Mouse (Mus musculus) G1E (cell line): ENCODE results near the gene Grk2. TPM values are rescaled to one million over a fixed set of nuclear protein-coding genes. Genes with fewer than 3 reads are reported as not detected.

ENCODE experiments used
- ATAC-seq: 2 replicates; pipeline ENCODE4 v1.8.0; 2016; ENCODE audit warnings: mild to moderate bottlenecking; ENCODE audit not compliant: insufficient number of reproducible peaks, poor library complexity, low FRiP score, severe bottlenecking; ENCODE audit errors: extremely low read depth
- DNase-seq: peaks from one replicate; pipeline ENCODE4 v3.0.0; 2012; ENCODE audit warnings: low spot score
- H3K27me3 ChIP-seq: 2 replicates; pipeline ENCODE4 v1.6.1; 2012; ENCODE audit warnings: mild to moderate bottlenecking, low read length, inconsistent platforms; ENCODE audit not compliant: insufficient read depth
- H3K36me3 ChIP-seq: replicated peaks from 2 replicates; pipeline ENCODE3; 2012; ENCODE audit warnings: mild to moderate bottlenecking, inconsistent platforms
- H3K4me1 ChIP-seq: 2 replicates; pipeline ENCODE4 v1.6.1; 2012; ENCODE audit warnings: low read depth, low read length, inconsistent platforms, mixed read lengths; ENCODE audit not compliant: insufficient read depth
- H3K4me3 ChIP-seq: 2 replicates; pipeline ENCODE4 v1.5.1; 2012; ENCODE audit warnings: low read depth, mild to moderate bottlenecking, inconsistent platforms, low read length, moderate library complexity, mixed read lengths
- H3K9me3 ChIP-seq: replicated peaks from 2 replicates; pipeline ENCODE4 v1.6.1; 2012; ENCODE audit warnings: inconsistent platforms
- CTCF ChIP-seq: IDR thresholded peaks from 2 replicates; pipeline ENCODE4 v1.5.1; 2012; ENCODE audit warnings: low read depth, low read length, inconsistent platforms, mixed read lengths
- GATA1 ChIP-seq: IDR thresholded peaks from 2 replicates; pipeline ENCODE4 v1.6.1; 2012; ENCODE audit warnings: borderline replicate concordance, low read length, inconsistent platforms, mixed read lengths
- GATA2 ChIP-seq: IDR thresholded peaks from 2 replicates; pipeline ENCODE4 v1.6.1; 2012; ENCODE audit warnings: low read depth, low read length, inconsistent platforms, borderline replicate concordance
- POLR2AphosphoS5 ChIP-seq: IDR thresholded peaks from 2 replicates; pipeline ENCODE4 v1.6.1; 2012; ENCODE audit warnings: low read depth, low read length, inconsistent platforms; ENCODE audit not compliant: insufficient replicate concordance
- TAL1 ChIP-seq: conservative IDR thresholded peaks from 2 replicates; pipeline ENCODE4 v1.6.1; 2012; ENCODE audit warnings: low read depth, low read length, inconsistent platforms, mixed read lengths
- polyA plus RNA-seq: library from polyadenylated mRNA; stranded (reverse); fragments of >175 nt; gene quantifications from 2 replicates; pipeline ENCODE4 v1.2.3, GENCODE M21; 2012
- total RNA-seq, 2 experiments: library from RNA; stranded (forward) in 1 of 2; stranded (reverse) in 1 of 2; fragments of 200-1000 nt in 1 of 2; fragments of >200 nt in 1 of 2; fragmentation: Nextera tagmentation in 1 of 2; gene quantifications; 2 replicates each; pipeline ENCODE4 v1.2.3; 2014 to 2017

Gene Grk2
- total RNA-seq (2014; fragmentation: Nextera tagmentation): 141 and 149 TPM in 2 replicates
- 225 and 341 TPM in 2 replicates for total RNA-seq (2017)
- 335 and 342 TPM in 2 replicates for polyA plus RNA-seq

- Histone ChIP-seq H3K4me3 (peak within 1 kb of the TSS; percentile 84), H3K9me3 (no peaks in the 10 kb centered on the region), H3K27me3 (peaks cover 16% of the 10 kb centered on the region), H3K4me1 (peaks cover 56% of the 10 kb centered on the region), H3K36me3 (peaks cover 29% of the 10 kb centered on the region)
- no peak for TF ChIP-seq GATA1
- no peak for TF ChIP-seq TAL1
- no peak for TF ChIP-seq GATA2
- peak; percentile 44; the same call in 1 of the 2 replicates for TF ChIP-seq CTCF
- no peak for TF ChIP-seq POLR2AphosphoS5
- DNase-seq (peak; percentile 58), ATAC-seq (no peak)
These were observed at the start of gene Grk2 for GRCm38 (mm10) chr19:4306190-4306577. Grk2 (minus strand) TSS chr19:4306222.

GRCm38 (mm10) chr19:4349455-4349854 lies 43.4 kb upstream of the Grk2 start:
- no peak overlapping the region for H3K4me3 ChIP-seq
- TF ChIP-seq TAL1: no peak
- TF ChIP-seq CTCF: no peak
- no peak for TF ChIP-seq GATA2
- TF ChIP-seq GATA1: no peak
- TF ChIP-seq POLR2AphosphoS5: no peak
- H3K9me3 ChIP-seq: no peaks in the 10 kb centered on the region
- DNase-seq: no peak
- H3K4me1 ChIP-seq: no peaks in the 10 kb centered on the region
- H3K27me3 ChIP-seq: no peaks in the 10 kb centered on the region
- no peak for ATAC-seq
- H3K36me3 ChIP-seq: peaks cover 75% of the 10 kb centered on the region

GRCm38 (mm10) chr19:4346479-4346878 lies 40.5 kb upstream of the Grk2 start:
- ATAC-seq (no peak), DNase-seq (no peak)
- H3K36me3 ChIP-seq: peaks cover 79% of the 10 kb centered on the region
- H3K4me1 ChIP-seq: no peaks in the 10 kb centered on the region
- no peak for TF ChIP-seq CTCF
- no peak for TF ChIP-seq TAL1
- TF ChIP-seq POLR2AphosphoS5: no peak
- no peak for TF ChIP-seq GATA2
- TF ChIP-seq GATA1: no peak
- no peaks in the 10 kb centered on the region for H3K27me3 ChIP-seq
- no peaks in the 10 kb centered on the region for H3K9me3 ChIP-seq
- H3K4me3 ChIP-seq: no peak overlapping the region

- TF ChIP-seq CTCF (peak; percentile 62), GATA2 (no peak)
- H3K4me1 ChIP-seq: peaks cover 19% of the 10 kb centered on the region
- H3K36me3 ChIP-seq: peaks cover 63% of the 10 kb centered on the region
- DNase-seq (peak; percentile 25), ATAC-seq (no peak)
- H3K27me3 ChIP-seq: no peaks in the 10 kb centered on the region
- no peak overlapping the region for H3K4me3 ChIP-seq
- H3K9me3 ChIP-seq: no peaks in the 10 kb centered on the region
These were observed 32.1 kb upstream of the Grk2 start for GRCm38 (mm10) chr19:4338162-4338561.

- peaks cover 54% of the 10 kb centered on the region for H3K36me3 ChIP-seq
- TF ChIP-seq GATA1: no peak
- no peak; the same call in 1 of the 2 replicates for TF ChIP-seq POLR2AphosphoS5
- TF ChIP-seq GATA2: no peak
- TF ChIP-seq TAL1: no peak
- no peak for TF ChIP-seq CTCF
- H3K4me3 ChIP-seq: peak overlapping the region; percentile 71
These were observed 27.8 kb upstream of the Grk2 start for GRCm38 (mm10) chr19:4333791-4334190.

GRCm38 (mm10) chr19:4333100-4333775 lies 27.2 kb upstream of the Grk2 start:
- DNase-seq: peak; percentile 13

More at GRCm38 (mm10) chr19:4333791-4334190, 27.8 kb upstream of the Grk2 start:
- Histone ChIP-seq H3K27me3 (no peaks in the 10 kb centered on the region), H3K9me3 (no peaks in the 10 kb centered on the region), H3K4me1 (peaks cover 51% of the 10 kb centered on the region)
- peak; percentile 97 for ATAC-seq
- DNase-seq: peak; percentile 83

GRCm38 (mm10) chr19:4332653-4333052 lies 26.6 kb upstream of the Grk2 start:
- H3K36me3 ChIP-seq: peaks cover 58% of the 10 kb centered on the region
- peaks cover 52% of the 10 kb centered on the region for H3K4me1 ChIP-seq
- no peaks in the 10 kb centered on the region for H3K9me3 ChIP-seq
- no peaks in the 10 kb centered on the region for H3K27me3 ChIP-seq
- ATAC-seq (no peak), DNase-seq (peak; percentile 12)
- H3K4me3 ChIP-seq: peak overlapping the region; percentile 71
- no peak for TF ChIP-seq TAL1
- no peak for TF ChIP-seq GATA1
- no peak for TF ChIP-seq GATA2
- TF ChIP-seq POLR2AphosphoS5: no peak
- no peak for TF ChIP-seq CTCF

More at GRCm38 (mm10) chr19:4333100-4333775, 27.2 kb upstream of the Grk2 start:
- peaks cover 52% of the 10 kb centered on the region for H3K4me1 ChIP-seq
- TF ChIP-seq TAL1: no peak
- TF ChIP-seq CTCF: no peak
- no peak for TF ChIP-seq GATA2
- TF ChIP-seq GATA1: no peak
- no peak; the same call in 1 of the 2 replicates for TF ChIP-seq POLR2AphosphoS5
- H3K4me3 ChIP-seq: peak overlapping the region; percentile 71
- no peaks in the 10 kb centered on the region for H3K9me3 ChIP-seq
- ATAC-seq: no peak
- H3K36me3 ChIP-seq: peaks cover 57% of the 10 kb centered on the region
- H3K27me3 ChIP-seq: no peaks in the 10 kb centered on the region
